Mouse (Mus musculus): ENCODE results near the gene Tenm4. TPM values are rescaled to one million over a fixed set of nuclear protein-coding genes. Genes with fewer than 3 reads are reported as not detected.

Tenm4 gene
- total and polyA plus RNA-seq, 2 experiments = 0.09 to 0.11 TPM

DNA sequence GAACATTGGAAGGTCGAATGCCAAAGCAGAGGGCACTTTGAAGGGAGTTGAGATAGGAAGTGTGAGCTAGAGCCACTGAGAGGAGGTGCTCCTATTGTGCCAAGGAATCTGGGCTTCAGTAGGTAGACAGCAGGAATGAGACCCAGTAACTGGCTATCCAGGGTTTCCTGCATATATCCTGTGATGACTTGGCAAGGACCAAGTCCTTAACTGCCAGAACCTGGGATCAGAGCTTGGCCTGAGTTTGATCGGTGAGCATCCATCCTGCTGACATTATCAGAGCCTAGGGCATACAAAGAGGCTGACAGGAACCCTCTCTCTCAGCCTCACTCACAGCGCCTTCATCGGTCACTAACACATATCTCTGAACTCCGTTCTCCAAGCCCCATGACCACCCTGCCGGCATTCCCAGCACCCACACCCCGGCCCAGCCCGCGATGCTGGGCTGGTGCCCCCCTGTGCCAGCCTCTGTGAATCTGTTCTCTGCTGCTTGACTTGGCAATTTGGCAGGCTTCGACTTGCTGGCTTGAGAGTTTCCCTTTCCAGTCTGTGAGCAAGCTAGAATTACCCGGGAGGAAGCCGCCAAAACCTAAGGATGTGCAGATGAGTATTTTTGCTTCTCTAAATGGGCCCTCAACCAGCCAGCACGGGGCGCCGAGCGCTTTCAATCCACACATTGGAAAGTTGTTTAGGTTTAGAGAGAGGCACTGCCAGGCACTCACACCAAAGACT lies 698.2 kb downstream of the Tenm4 start:
- 88% methylated on average over 16 of the region's 16 CpGs for WGBS
- Histone ChIP-seq H3K27ac (replicated peaks; ENCODE audit: insufficient read depth, low read depth, low read length) (no peak overlapping the region), H3K79me2 (ENCODE audit: control insufficient read depth, insufficient read depth, low read length) (no peaks in the 10 kb centered on the region), H3K4me3 (ENCODE audit: insufficient read depth, low read depth, low read length) (no peak overlapping the region), H3K9ac (ENCODE audit: low read depth, low read length) (no peak overlapping the region), H3K36me3 (ENCODE audit: control insufficient read depth, insufficient read depth, low read length) (no peaks in the 10 kb centered on the region), H3K4me1 (ENCODE audit: control insufficient read depth, insufficient read depth, low read length) (no peaks in the 10 kb centered on the region), H3K27me3 (ENCODE audit: control insufficient read depth, insufficient read depth, low read length) (no peaks in the 10 kb centered on the region)
- TF ChIP-seq CTCF (IDR thresholded peaks at IDR 0.05; ENCODE audit: low read depth, low read length) = no peak
- TF ChIP-seq POLR2A (IDR thresholded peaks at IDR 0.05; ENCODE audit: extremely low read depth, insufficient read depth, low read length) = no peak
- DNase-seq (ENCODE audit: extremely low read depth, low read depth, low spot score) = no peak

DNA sequence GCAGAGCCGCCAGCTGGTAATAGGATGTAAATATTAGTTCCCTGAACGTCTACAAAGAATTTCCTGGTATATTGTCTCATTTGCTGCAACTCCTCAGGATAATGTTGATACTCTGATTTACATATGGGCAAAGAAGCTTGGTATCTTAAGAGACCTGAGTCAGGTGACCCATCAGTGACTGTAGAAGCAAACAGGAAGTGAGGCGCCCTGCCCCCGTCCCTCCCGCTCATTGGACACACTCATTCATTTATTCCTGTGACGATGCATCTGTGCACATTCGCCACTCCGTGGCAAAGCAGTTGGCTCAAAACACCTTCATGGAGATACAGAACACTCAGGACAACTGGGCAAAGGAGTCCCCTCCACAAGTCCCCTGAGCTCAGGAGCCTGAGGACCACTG lies 699.4 kb downstream of the Tenm4 start:
- 85% methylated on average over 8 of the region's 8 CpGs for WGBS
- Histone ChIP-seq H3K27me3 (ENCODE audit: control insufficient read depth, insufficient read depth, low read length) (no peaks in the 10 kb centered on the region), H3K79me2 (ENCODE audit: control insufficient read depth, insufficient read depth, low read length) (no peaks in the 10 kb centered on the region), H3K4me1 (ENCODE audit: control insufficient read depth, insufficient read depth, low read length) (no peaks in the 10 kb centered on the region), H3K36me3 (ENCODE audit: control insufficient read depth, insufficient read depth, low read length) (no peaks in the 10 kb centered on the region), H3K9ac (ENCODE audit: low read depth, low read length) (no peak overlapping the region), H3K4me3 (ENCODE audit: insufficient read depth, low read depth, low read length) (no peak overlapping the region), H3K27ac (replicated peaks; ENCODE audit: insufficient read depth, low read depth, low read length) (no peak overlapping the region)
- TF ChIP-seq CTCF (IDR thresholded peaks at IDR 0.05; ENCODE audit: low read depth, low read length) = no peak
- no peak for TF ChIP-seq POLR2A (IDR thresholded peaks at IDR 0.05; ENCODE audit: extremely low read depth, insufficient read depth, low read length)
- DNase-seq (ENCODE audit: extremely low read depth, low read depth, low spot score) = no peak

DNA sequence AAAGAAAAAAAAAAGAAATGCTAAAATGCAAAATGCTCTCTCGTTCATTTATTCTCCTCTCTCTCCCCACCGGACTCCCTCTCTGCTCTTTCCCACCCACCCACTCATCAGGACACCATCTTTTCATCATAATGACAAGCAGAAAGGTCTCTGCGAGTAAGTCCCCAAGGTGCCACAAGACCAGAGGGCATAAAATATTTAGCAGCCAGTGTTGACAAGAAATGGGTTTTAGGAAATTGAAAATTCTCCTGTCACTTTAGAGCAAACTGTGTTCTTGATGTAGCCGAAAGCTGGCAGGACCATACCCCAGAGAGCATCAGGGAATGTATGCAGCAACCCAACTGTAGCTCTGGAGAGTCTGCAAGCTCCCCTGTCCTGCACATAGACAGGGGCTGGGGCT lies 700.0 kb downstream of the Tenm4 start:
- no peak for DNase-seq (ENCODE audit: extremely low read depth, low read depth, low spot score)
- no peaks in the 10 kb centered on the region for H3K27me3 ChIP-seq (ENCODE audit: control insufficient read depth, insufficient read depth, low read length)
- 91% methylated on average over 4 of the region's 4 CpGs for WGBS
- H3K4me3 ChIP-seq (ENCODE audit: insufficient read depth, low read depth, low read length) = no peak overlapping the region
- TF ChIP-seq CTCF (IDR thresholded peaks at IDR 0.05; ENCODE audit: low read depth, low read length) (no peak), POLR2A (IDR thresholded peaks at IDR 0.05; ENCODE audit: extremely low read depth, insufficient read depth, low read length) (no peak)
- no peak overlapping the region for H3K9ac ChIP-seq (ENCODE audit: low read depth, low read length)
- H3K79me2 ChIP-seq (ENCODE audit: control insufficient read depth, insufficient read depth, low read length) = no peaks in the 10 kb centered on the region
- H3K4me1 ChIP-seq (ENCODE audit: control insufficient read depth, insufficient read depth, low read length) = no peaks in the 10 kb centered on the region
- no peaks in the 10 kb centered on the region for H3K36me3 ChIP-seq (ENCODE audit: control insufficient read depth, insufficient read depth, low read length)
- no peak overlapping the region for H3K27ac ChIP-seq (replicated peaks; ENCODE audit: insufficient read depth, low read depth, low read length)

DNA sequence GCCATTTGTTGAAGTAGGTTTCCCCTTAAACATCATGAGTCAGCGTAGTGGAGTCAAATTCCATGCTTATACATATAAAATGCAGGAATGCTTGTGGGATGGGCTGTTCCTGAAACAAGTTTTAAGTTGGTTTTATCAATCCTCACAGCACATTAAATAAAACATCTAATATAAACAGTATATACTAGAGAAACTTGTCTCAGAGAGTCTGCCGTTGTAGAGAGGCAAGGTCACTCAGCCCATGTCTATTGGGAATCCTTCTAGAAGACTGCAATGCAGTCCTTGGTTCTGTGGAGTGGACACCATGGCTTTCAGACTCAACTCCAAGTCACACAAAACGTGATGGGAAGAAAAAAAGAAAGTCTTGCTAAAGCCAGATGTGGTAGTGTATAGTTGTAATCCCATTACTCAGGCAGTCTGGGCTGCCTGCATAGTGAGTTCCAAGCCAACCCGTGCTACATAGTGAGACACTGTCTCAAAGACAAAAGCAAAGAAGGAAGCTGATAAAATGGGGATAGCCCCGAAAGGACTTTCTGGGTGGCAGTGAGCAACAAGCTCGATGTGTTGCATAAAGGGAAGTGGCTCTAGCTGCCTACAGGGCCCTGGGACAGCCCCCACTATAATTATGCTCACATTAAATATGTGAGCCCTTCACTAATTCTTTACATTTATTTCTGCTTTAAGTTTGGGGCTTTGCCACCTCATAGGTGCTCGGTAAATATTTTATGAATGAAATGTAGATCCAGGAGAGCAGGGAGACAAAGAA lies 707.6 kb downstream of the Tenm4 start:
- no peaks in the 10 kb centered on the region for H3K27me3 ChIP-seq (ENCODE audit: control insufficient read depth, insufficient read depth, low read length)
- H3K4me1 ChIP-seq (ENCODE audit: control insufficient read depth, insufficient read depth, low read length) = no peaks in the 10 kb centered on the region
- H3K9ac ChIP-seq (ENCODE audit: low read depth, low read length) = no peak overlapping the region
- no peak overlapping the region for H3K27ac ChIP-seq (replicated peaks; ENCODE audit: insufficient read depth, low read depth, low read length)
- no peaks in the 10 kb centered on the region for H3K79me2 ChIP-seq (ENCODE audit: control insufficient read depth, insufficient read depth, low read length)
- TF ChIP-seq CTCF (IDR thresholded peaks at IDR 0.05; ENCODE audit: low read depth, low read length) (no peak), POLR2A (IDR thresholded peaks at IDR 0.05; ENCODE audit: extremely low read depth, insufficient read depth, low read length) (no peak)
- no peak overlapping the region for H3K4me3 ChIP-seq (ENCODE audit: insufficient read depth, low read depth, low read length)
- no peak for DNase-seq (ENCODE audit: extremely low read depth, low read depth, low spot score)
- no peaks in the 10 kb centered on the region for H3K36me3 ChIP-seq (ENCODE audit: control insufficient read depth, insufficient read depth, low read length)
- 85% methylated on average over 7 of the region's 7 CpGs for whole genome bisulfite sequencing

DNA sequence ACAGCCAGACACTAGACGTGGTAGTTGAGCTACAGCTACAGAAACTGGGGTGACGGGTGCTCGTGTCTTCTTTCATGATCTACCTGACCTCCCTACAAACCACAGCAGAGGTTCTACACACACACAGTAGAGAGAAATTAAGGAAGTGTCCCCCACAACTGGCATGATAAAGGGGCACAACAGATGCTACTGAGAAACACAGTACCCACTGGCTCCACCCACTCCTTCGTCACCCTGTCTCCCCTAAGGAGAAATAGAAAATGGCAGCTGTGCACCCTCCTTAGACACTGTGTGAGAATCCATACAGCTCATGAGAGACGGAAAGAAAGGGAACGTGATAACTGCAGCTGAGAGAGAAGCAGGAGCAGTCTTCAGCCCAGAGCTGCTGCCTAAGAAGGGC lies 708.5 kb downstream of the Tenm4 start:
- Histone ChIP-seq H3K36me3 (ENCODE audit: control insufficient read depth, insufficient read depth, low read length) (no peaks in the 10 kb centered on the region), H3K27ac (replicated peaks; ENCODE audit: insufficient read depth, low read depth, low read length) (no peak overlapping the region), H3K79me2 (ENCODE audit: control insufficient read depth, insufficient read depth, low read length) (no peaks in the 10 kb centered on the region), H3K9ac (ENCODE audit: low read depth, low read length) (no peak overlapping the region), H3K27me3 (ENCODE audit: control insufficient read depth, insufficient read depth, low read length) (no peaks in the 10 kb centered on the region), H3K4me1 (ENCODE audit: control insufficient read depth, insufficient read depth, low read length) (no peaks in the 10 kb centered on the region), H3K4me3 (ENCODE audit: insufficient read depth, low read depth, low read length) (no peak overlapping the region)
- WGBS = 91% methylated on average over 6 of the region's 6 CpGs
- TF ChIP-seq POLR2A (IDR thresholded peaks at IDR 0.05; ENCODE audit: extremely low read depth, insufficient read depth, low read length) = no peak
- no peak for TF ChIP-seq CTCF (IDR thresholded peaks at IDR 0.05; ENCODE audit: low read depth, low read length)
- no peak for DNase-seq (ENCODE audit: extremely low read depth, low read depth, low spot score)

All from liver, adult 2 months (tissue).